Mouse (Mus musculus) brain, embryonic 14.5 days (tissue): ENCODE results near the gene Tmem120a.

Source experiments
- CTCF ChIP-seq: fragments of 200-500 bp; IDR thresholded peaks from 2 replicates; pipeline ENCODE4 v1.5.1; 2012; ENCODE audit warnings: inconsistent platforms, mild to moderate bottlenecking, moderate library complexity, borderline replicate concordance; ENCODE audit not compliant: insufficient read depth, insufficient read length; ENCODE audit errors: extremely low read depth
- POLR2A ChIP-seq: fragments of 200-500 bp; IDR thresholded peaks from 2 replicates; pipeline ENCODE4 v1.6.1; 2012; ENCODE audit warnings: mild to moderate bottlenecking, inconsistent platforms, borderline replicate concordance; ENCODE audit not compliant: poor library complexity, insufficient read depth, insufficient read length, severe bottlenecking; ENCODE audit errors: extremely low read depth

DNA sequence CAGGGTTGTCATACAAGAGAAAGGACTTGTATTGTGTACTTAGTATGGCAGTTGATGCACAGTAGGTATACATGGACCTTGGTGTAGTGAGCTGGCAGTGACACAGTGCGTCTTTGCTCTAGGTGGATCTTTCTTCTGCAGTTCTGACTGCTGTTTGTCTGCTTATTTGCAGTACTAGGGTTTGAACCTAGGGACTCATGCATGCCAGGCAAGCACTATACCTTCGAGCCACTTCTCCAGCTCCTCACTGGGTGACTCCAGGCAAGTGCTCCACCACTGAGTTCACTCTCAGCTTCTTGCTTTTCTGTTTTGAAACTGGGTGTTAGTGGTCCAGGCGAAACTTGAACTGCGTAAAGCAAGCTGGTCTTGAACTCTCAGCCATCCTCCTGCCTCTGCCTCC is 42.6 kb downstream of the Tmem120a start:
- TF ChIP-seq CTCF, result no peak
- TF ChIP-seq POLR2A, result no peak
